Mouse (Mus musculus) left cerebral cortex, adult 2 months (tissue): ENCODE measurements around the gene Tmem184b. TPM values are rescaled to one million over a fixed set of nuclear protein-coding genes. Genes with fewer than 3 reads are reported as not detected.

Experiments used
- DNase-seq, 2 experiments: peaks; one replicate each; pipeline ENCODE4 v3.0.0; 2021 to 2022; ENCODE audit warnings: low spot score in 2 of 2, mixed read lengths in 1 of 2; ENCODE audit errors: extremely low spot score in 1 of 2
- H3K27ac ChIP-seq: fragments of 200-600 bp; 2 replicates; pipeline ENCODE4 v1.8.1; 2022
- H3K4me3 ChIP-seq: fragments of 200-600 bp; 2 replicates; pipeline ENCODE4 v1.8.1; 2022
- CTCF ChIP-seq: fragments of 200-600 bp; IDR thresholded peaks from 2 replicates; pipeline ENCODE4 v1.8.1; 2022; ENCODE audit warnings: antibody characterized with exemption, mild to moderate bottlenecking, moderate library complexity
- intact Hi-C: fragments of 180-260 bp; cut with DNase I; formaldehyde crosslinking; loops from one replicate; pipeline ENCODE4 v1.15.1; 2025
- microRNA-seq, 2 experiments: library from miRNA; unstranded; fragments of <30 nt; microRNA quantifications; one replicate each; pipeline ENCODE4 v1.2.0; 2021
- total RNA-seq, 2 experiments: library from RNA; stranded (reverse); gene quantifications; 2 replicates each; pipeline ENCODE4 v1.2.3; 2021

Gene Tmem184b
- total RNA-seq, 2 experiments from 2014 or later = 73.7 to 82.2 TPM

GRCm38 (mm10) chr15:79326971-79327961, 76.1 kb downstream of the Tmem184b start:
- peak in 1 of 2 experiments; percentile 29 for DNase-seq
- Histone ChIP-seq H3K27ac (peak overlapping the region; percentile 92), H3K4me3 (peak overlapping the region; percentile 81)
- intact Hi-C loops = loop anchor here (5.0 kb wide), 1 partner anchor 220 kb away; the partner anchor contains the start of gene Ddx17
- TF ChIP-seq CTCF = no peak

- H3K27ac ChIP-seq = no peak overlapping the region
These were observed 77.1 kb downstream of the Tmem184b start for GRCm38 (mm10) chr15:79326264-79326663.

GRCm38 (mm10) chr15:79325742-79326141, 77.6 kb downstream of the Tmem184b start:
- TF ChIP-seq CTCF = no peak
- no peak overlapping the region for H3K27ac ChIP-seq
- intact Hi-C loops = loop anchor here (5.0 kb wide), 1 partner anchor 222 kb away; the partner anchor contains the start of gene Ddx17

More at GRCm38 (mm10) chr15:79326264-79326663, 77.1 kb downstream of the Tmem184b start:
- intact Hi-C loops = loop anchor here (5.0 kb wide), 1 partner anchor 221 kb away; the partner anchor contains the start of gene Ddx17
- TF ChIP-seq CTCF = no peak
- H3K4me3 ChIP-seq = no peak overlapping the region
- no peak for DNase-seq

GRCm38 (mm10) chr15:79324373-79324772, 79.0 kb downstream of the Tmem184b start:
- H3K4me3 ChIP-seq = no peak overlapping the region
- DNase-seq = no peak
- H3K27ac ChIP-seq = no peak overlapping the region
- intact Hi-C loops = no loop called here
- TF ChIP-seq CTCF = no peak

More at GRCm38 (mm10) chr15:79325742-79326141, 77.6 kb downstream of the Tmem184b start:
- no peak overlapping the region for H3K4me3 ChIP-seq
- no peak for DNase-seq

- TF ChIP-seq CTCF = no peak
- intact Hi-C loops = no loop called here
- DNase-seq = no peak
- H3K27ac ChIP-seq = peak overlapping the region; percentile 61; the same call in 1 of the 2 replicates
- H3K4me3 ChIP-seq = no peak overlapping the region
These were observed 79.6 kb downstream of the Tmem184b start for GRCm38 (mm10) chr15:79323791-79324155.

- intact Hi-C loops = no loop called here
- peak in 1 of 2 experiments; percentile 27 for DNase-seq
- Histone ChIP-seq H3K27ac (no peak overlapping the region; the same call in 1 of the 2 replicates), H3K4me3 (no peak overlapping the region)
- no peak for TF ChIP-seq CTCF
These were observed 80.2 kb downstream of the Tmem184b start for GRCm38 (mm10) chr15:79322991-79323790.

GRCm38 (mm10) chr15:79322281-79322990, 80.9 kb downstream of the Tmem184b start:
- Histone ChIP-seq H3K4me3 (no peak overlapping the region), H3K27ac (no peak overlapping the region)
- intact Hi-C loops = no loop called here
- TF ChIP-seq CTCF = no peak
- DNase-seq = no peak

- no peak for DNase-seq
- no peak for TF ChIP-seq CTCF
- Histone ChIP-seq H3K27ac (no peak overlapping the region), H3K4me3 (no peak overlapping the region)
- intact Hi-C loops = no loop called here
These were observed 81.6 kb downstream of the Tmem184b start for GRCm38 (mm10) chr15:79321733-79322190.

GRCm38 (mm10) chr15:79313848-79314369, 89.5 kb downstream of the Tmem184b start:
- Histone ChIP-seq H3K4me3 (no peak overlapping the region), H3K27ac (no peak overlapping the region)
- intact Hi-C loops = no loop called here
- no peak for DNase-seq
- TF ChIP-seq CTCF = no peak

Small RNAs within 50 kb of the gene (microRNA-seq; reads per million reads assigned to microRNA genes)
- 1.5 to 3.3 reads per million in 2 experiments for gene Mir1943

Other genes starting within 250 kb of the Tmem184b start
- gene Sox10, start 238.3 kb downstream of the Tmem184b start, total RNA-seq = 10 to 100 TPM; 17.1 to 18.7 TPM
- gene Pick1, start 174.4 kb downstream of the Tmem184b start, total RNA-seq = 10 to 100 TPM; 55.7 to 57.8 TPM
- gene Gm49486, start 174.2 kb downstream of the Tmem184b start, total RNA-seq = 1 to 10 TPM; 1.0 TPM
- gene Slc16a8, start 148.8 kb downstream of the Tmem184b start, total RNA-seq = under 1 TPM in 1 of 2 experiments, not detected in 1; 0.25 TPM
- gene Baiap2l2, start 118.0 kb downstream of the Tmem184b start, total RNA-seq = 1 to 10 TPM; 5.9 to 6.4 TPM
- gene Pla2g6, start 75.2 kb downstream of the Tmem184b start, total RNA-seq = 10 to 100 TPM; 21.3 to 22.6 TPM
- 1 to 10 TPM; 1.6 to 3.2 TPM for gene Maff, start 56.9 kb downstream of the Tmem184b start, total RNA-seq
- 100 to 1,000 TPM; 153 to 159 TPM for gene Csnk1e, start 52.0 kb upstream of the Tmem184b start, total RNA-seq
- gene Kcnj4, start 101.7 kb upstream of the Tmem184b start, total RNA-seq = 100 to 1,000 TPM; 186 to 202 TPM
- under 1 TPM; 0.32 to 0.33 TPM for gene Kdelr3, start 112.8 kb upstream of the Tmem184b start, total RNA-seq
- gene Ddx17, start 143.2 kb upstream of the Tmem184b start, total RNA-seq = 100 to 1,000 TPM; 323 to 340 TPM
- gene Dmc1, start 201.5 kb upstream of the Tmem184b start, total RNA-seq = under 1 TPM; 0.66 to 0.91 TPM